Mouse (Mus musculus) ovary, adult 18-20 months (tissue): ENCODE results near the gene Rbm19.

Experiments
- DNase-seq: peaks from one replicate; pipeline ENCODE4 v3.0.0; 2022; ENCODE audit warnings: low spot score, mixed read lengths

Gene Rbm19

DNA sequence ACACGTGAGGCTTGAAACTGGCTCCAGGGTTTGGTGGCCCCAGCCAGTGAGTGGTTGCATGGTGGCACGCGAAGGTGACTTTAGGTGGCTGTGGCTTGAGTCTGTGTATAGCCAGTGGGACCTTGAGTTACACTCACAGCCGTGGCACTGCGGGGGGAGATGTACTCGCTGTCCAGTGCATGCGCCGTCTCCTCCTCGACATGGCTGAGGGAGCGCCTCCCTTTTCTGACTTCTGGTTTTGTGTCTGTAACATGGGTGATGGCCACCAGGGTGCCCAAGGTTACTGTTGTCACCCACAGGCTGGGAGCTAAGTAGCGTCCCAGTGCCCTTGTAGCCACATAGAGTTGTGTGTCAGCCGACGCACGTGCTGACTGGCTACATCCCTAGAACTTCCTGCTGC is 19.1 kb downstream of the Rbm19 start:
- DNase-seq, result no peak

- DNase-seq, result no peak
These were observed 19.6 kb downstream of the Rbm19 start for GRCm38 (mm10) chr5:120135823-120136222.

DNA sequence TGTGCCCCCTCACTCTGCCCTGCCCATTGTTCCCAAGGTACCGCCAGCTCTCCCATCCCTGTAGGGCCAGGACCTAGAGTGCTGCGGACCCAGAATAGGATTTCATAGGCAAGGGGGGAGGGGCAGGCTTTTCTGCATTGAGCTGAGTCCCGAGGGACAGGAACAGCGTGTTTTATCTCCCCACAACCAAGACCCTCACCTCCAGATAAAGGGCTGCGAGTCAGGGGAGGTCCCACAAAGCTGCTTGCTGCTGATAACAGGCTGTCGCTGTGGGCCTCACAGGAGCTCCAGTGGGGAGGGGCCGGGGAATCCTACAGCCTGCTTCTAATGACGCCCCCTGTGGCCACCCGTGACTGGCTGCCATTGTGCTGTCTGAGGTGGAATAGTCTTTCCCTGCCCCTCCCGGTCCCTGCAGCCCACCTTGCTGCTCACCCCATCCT is 20.0 kb downstream of the Rbm19 start:
- DNase-seq, result no peak

DNA sequence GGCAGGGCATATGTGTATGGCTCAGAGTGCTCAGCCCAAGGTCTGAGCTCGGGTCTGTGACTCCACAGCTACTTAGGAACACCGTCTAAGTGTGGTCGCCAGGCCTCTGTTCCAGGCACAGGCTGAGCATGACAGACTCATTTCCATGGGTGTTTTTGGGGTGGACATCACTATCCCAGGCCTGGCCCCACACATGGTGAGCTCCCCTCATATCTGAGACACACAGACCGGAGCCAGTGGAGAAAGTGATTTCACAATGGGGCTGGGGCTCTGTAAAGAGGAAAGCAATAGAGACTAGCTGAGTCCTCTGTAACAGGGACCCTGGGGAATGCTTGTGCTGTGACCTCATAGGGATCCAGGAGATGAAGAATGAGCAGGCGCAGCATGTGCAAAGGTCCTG is 20.8 kb downstream of the Rbm19 start:
- no peak for DNase-seq

DNA sequence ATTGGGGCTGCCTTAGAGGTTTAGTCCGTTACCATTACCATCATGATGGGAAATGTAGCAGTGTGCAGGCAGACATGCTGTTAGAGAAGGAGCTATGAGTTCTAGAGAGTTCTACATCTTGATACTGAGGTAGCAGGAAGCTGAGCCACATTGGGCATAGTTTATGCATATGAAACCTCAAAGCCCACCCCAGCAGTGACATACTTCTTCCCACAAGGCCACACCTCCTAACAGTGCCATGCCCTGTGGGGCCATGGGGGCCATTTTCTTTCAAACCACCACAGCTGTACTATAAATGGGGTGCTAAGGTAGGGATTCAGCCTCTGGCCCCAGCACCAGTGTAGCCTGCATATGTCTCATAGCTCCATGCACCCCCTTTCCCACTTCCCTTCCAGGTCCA is 21.6 kb downstream of the Rbm19 start:
- DNase-seq, result no peak

GRCm38 (mm10) chr5:120138406-120138805 is 22.1 kb downstream of the Rbm19 start:
- DNase-seq, result no peak

GRCm38 (mm10) chr5:120139224-120139623 is 23.0 kb downstream of the Rbm19 start:
- no peak for DNase-seq

DNA sequence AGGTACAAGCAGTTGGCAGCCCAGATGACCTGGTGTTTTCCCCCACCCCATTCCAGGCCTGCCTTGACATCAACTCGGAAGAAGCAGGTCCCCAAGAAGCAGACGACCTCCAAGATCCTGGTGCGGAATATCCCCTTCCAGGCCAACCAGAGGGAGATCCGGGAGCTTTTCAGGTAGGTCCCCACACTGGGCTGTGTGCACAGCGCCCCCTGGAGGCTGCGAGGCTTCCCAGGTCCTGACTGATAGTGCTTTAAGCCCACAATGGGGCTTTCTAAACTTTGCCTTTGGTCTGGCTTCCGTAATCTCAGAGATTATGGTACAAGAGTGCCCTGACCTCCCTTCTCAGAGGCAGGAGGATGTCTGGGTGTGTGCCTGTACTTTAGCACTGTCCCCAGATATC is 27.7 kb downstream of the Rbm19 start:
- no peak for DNase-seq

DNA sequence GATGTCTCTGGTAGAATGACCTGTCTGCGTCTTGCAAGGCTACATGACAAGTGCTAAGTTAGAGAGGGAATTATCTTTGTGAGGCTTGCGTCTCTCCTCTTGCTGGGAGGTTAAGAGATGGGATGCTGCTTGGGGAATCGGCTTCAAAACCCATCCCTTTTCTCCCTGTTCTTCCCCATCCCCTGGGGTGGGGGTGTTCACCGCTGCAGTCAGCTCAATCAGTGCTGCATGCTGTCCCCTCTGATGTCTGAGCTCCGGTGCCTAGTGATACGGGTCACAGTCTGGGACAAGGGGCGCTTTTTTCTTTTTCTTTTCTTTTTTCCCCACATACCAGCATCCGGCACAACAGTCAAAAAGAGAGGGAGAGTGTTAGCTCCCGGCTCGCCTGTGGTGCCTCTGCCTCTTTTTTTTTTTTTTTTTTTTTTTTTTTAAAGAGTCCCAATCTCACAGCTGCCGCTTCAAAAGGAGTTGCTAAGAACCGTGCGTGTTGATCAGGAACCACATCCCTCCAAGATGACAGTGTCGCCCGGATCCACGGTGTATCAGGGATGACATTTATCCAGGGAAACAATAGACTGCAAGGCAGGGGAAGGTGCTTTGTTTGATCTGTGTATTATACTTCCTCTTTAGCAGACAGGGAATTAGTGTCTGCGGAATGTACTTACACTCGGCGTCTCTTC is 29.2 kb downstream of the Rbm19 start:
- no peak for DNase-seq

GRCm38 (mm10) chr5:120146051-120146385 is 29.8 kb downstream of the Rbm19 start:
- DNase-seq, result no peak

GRCm38 (mm10) chr5:120146909-120147308 is 30.6 kb downstream of the Rbm19 start:
- no peak for DNase-seq

DNA sequence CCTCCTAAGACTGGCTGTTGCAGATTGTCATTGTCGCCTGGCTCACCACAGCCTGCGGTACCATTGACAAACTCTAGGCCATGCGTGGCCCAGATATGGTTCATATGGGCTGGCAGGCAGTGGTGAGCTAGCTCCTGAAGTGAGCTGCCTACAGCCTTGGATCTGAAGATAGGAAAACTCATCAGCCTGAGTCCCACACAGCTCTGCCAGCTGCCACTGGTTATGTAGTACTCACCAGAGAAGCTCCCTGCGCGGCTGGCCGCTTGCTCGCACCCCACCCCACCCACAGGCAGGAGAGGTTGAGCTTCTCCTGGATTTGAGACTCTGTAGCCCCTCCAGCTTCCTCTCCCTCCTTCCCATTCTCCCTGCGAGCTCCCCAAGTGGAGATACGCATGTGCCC is 32.0 kb downstream of the Rbm19 start:
- no peak for DNase-seq

DNA sequence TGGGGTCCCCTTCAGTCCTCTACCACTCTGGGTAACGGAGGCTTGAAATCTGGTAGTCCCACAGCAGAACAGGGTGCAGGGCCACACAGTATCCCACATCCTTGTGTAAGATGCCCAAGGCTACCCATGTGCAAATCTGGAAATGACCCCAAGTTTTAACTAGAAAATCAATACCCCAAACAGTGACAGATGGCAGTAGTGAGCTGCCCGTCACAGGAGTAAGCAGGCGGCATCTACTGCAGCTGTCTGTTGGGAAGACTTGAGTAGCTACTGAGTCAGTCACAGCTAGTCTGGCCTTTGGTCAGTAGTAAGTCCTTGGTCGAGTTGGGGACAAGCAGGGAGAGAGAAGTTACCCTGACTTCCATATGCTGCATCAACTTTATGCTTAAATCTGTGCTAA is 34.9 kb downstream of the Rbm19 start:
- no peak for DNase-seq

DNA sequence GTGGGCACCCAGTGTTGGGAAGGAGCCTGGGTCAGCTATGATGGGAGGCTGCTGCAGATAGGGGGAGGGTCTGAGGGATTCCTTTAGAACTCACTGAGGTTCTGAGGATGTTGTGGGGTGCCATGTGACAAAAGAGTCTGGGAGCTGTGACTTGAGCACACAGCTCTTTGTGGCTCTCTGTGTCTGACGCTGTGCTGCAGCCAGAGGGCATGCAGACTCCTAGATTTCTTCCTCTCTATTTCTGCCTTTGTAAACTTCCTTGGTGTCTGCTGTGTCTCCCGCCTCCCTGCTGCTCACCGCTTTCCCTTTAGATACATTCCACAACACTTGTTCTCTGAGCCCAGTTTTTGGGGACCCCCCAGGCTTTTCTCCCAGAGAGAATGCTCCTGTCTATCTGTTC is 36.9 kb downstream of the Rbm19 start:
- no peak for DNase-seq

- no peak for DNase-seq
These were observed 39.4 kb downstream of the Rbm19 start for GRCm38 (mm10) chr5:120155672-120156071.

DNA sequence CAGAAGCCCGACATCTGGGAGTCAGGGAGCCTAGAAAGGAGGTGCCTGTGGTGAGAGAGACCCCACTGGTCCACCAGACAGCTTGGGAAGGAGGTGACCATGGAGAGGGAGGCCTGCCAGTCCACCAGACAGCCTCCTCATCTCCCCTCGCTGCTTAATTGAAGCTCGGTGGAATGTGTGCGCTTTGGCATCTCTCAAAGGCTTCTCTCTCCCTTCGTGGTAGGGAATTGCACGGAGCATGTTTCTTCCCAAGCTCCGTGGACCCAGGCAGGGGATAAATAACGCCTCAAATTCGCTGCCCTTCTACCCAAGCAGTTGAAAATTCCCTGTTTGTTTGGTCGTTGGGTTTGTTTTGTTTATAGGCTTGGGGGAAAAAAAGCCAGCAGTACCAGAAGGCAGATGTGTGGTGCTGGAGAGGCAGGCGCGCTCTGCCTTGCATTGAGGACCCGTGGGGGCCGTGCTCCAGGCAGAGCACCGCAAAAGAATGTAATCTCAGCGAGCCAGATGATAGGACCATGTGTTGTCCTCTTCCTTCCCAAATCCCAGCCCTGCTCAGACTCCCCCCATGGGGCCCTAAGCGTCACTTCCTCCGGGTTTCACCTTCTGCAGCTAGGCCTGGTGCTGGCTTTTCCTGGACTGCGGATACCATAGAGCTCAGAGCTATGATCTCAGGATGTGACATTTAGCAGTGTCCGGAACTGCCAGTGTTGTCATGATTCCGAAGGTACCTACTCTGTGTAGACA is 40.1 kb downstream of the Rbm19 start:
- DNase-seq, result no peak

- DNase-seq, result no peak
These were observed 40.9 kb downstream of the Rbm19 start for GRCm38 (mm10) chr5:120157115-120157514.

DNA sequence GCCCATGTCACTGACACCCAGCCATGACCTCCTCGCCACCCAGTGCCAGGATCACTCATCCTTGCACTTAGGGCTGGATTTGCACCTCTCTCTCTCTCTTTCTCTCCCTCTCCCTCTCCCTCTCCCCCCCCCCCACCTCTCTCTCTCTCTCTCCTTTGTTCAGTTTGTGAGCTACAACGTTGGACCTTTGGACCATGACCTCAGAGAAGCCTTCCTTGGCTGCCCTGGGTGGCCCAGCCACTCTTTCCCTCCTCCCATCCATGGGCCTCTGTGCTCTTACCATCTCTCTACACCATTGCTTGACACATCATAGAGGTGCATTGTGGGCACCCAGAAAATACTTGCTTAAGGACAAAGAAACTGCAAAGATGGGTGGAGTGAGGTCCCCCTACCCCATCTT is 42.2 kb downstream of the Rbm19 start:
- DNase-seq, result no peak

- no peak for DNase-seq
These were observed 44.8 kb downstream of the Rbm19 start for GRCm38 (mm10) chr5:120160923-120161658.

- no peak for DNase-seq
These were observed 46.4 kb downstream of the Rbm19 start for GRCm38 (mm10) chr5:120162689-120163088.

- no peak for DNase-seq
These were observed 47.2 kb downstream of the Rbm19 start for GRCm38 (mm10) chr5:120163428-120163827.

DNA sequence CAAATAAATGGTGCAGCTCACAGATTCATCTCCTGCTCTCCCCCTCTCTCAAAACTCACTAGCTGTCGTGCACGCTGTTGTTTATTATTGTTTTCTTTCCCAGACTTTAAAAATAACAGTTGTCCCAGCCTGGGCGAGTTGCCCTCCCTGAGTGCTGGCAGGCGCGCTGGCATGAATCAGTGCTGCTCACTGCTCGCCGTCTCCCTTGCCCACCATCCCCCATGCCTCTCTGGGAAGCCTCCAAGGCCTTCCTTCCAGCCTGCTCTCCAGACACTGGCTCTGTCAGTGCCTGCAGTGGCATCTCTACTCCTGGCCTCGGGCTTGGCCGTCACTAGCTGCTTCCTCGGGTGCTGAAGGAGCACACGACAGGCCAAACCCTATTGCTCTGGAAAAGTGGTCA is 48.2 kb downstream of the Rbm19 start:
- peak; percentile 13 for DNase-seq
